In the genomic region with DNA sequence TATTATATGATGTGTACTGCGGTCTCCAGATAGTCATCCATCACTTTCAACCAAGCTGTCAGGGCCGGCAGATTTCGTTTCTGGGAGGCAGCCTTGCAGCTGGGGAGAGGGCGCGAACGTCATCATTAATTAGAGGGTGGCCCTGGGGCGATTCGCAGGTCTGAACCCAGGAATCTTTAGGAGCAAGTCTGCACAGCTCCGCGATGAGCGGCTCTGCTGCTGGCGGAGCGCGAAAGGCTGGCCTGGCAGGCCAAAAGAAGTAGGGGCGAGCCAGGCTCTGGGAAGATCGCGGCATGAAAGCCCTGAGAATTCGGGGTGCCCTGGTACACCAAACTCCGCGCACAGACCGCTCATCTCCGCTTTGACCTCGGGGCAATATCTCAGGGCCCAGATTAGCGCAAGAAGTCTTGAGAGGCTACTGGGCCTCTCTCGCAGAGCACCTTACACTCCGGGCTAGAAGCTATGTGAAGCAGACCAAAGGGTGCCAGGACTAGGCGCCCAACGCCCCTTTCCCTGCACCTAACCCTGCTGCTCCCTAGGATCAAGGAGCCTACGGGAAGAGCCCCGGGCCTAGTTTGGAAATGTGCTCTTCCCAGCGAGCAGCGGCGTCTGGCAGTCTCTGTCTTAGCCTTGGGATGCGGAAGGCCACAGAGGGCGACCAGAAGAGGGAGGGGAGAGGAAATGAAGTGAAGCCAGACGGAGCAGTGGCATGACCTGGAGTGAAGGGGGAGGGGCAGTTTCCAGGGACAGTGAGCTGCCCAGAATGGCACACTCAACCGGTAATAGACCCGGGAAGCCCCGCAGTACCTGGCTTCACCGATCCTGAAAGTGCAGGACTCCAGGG, we compare ENCODE assay signal across 8 mouse cellular contexts. TPM values are rescaled to one million over a fixed set of nuclear protein-coding genes. Genes with fewer than 3 reads are reported as not detected.
A peak's percentile ranks its signal among the peaks of the same experiment; 100 is the strongest.
DNase-seq lines count a peak whose midpoint lies in the region; ATAC-seq and TF ChIP-seq lines count a peak whose summit lies in the region.

No protein-coding gene starts in this region.

- H3K4me2 ChIP-seq in heart, embryonic 15.5 days: peak overlapping the region; percentile 72
- H3K4me2 ChIP-seq in neural tube, embryonic 15.5 days: peak overlapping the region; percentile 39

- no peaks in the 10 kb centered on the region for H3K36me3 ChIP-seq in liver, adult 2 months (ENCODE audit: control insufficient read depth, insufficient read depth, low read length)
- no peaks in the 10 kb centered on the region for H3K36me3 ChIP-seq in heart, embryonic 15.5 days
- H3K36me3 ChIP-seq in neural tube, embryonic 15.5 days: no peaks in the 10 kb centered on the region

- peak; percentile 49; the same call in 1 of the 2 replicates for ATAC-seq in heart, embryonic 15.5 days (replicated peaks; ENCODE audit: insufficient number of reproducible peaks, insufficient read depth, low FRiP score, low read depth)
- ATAC-seq in neural tube, embryonic 15.5 days (ENCODE audit: low FRiP score): no peak

- no peaks in the 10 kb centered on the region for H3K4me1 ChIP-seq in liver, adult 2 months (ENCODE audit: control insufficient read depth, insufficient read depth, low read length)
- peaks cover 57% of the 10 kb centered on the region for H3K4me1 ChIP-seq in heart, embryonic 15.5 days (replicated peaks)
- peaks cover 44% of the 10 kb centered on the region for H3K4me1 ChIP-seq in neural tube, embryonic 15.5 days

- TF ChIP-seq CTCF in liver, adult 2 months (IDR thresholded peaks at IDR 0.05; ENCODE audit: low read depth, low read length): no peak

- peaks cover 16% of the 10 kb centered on the region for H3K27me3 ChIP-seq in liver, adult 2 months (ENCODE audit: control insufficient read depth, insufficient read depth, low read length)
- H3K27me3 ChIP-seq in heart, embryonic 15.5 days: peaks cover 97% of the 10 kb centered on the region
- peaks cover 97% of the 10 kb centered on the region for H3K27me3 ChIP-seq in neural tube, embryonic 15.5 days (replicated peaks)

- no peak for DNase-seq in liver, adult 2 months (ENCODE audit: extremely low read depth, low read depth, low spot score)
- no peak for DNase-seq in liver
- peak; percentile 49 for DNase-seq in kidney, postnatal 14 days
- no peak for DNase-seq in urinary bladder, adult 18-20 months (ENCODE audit: low spot score in 2 of 2)
- no peak for DNase-seq in gastrocnemius, postnatal 36 days
- no peak for DNase-seq in left cerebral cortex, adult 8-10 months (ENCODE audit: low spot score in 2 of 2)

- H3K27ac ChIP-seq in liver, adult 2 months (replicated peaks; ENCODE audit: insufficient read depth, low read depth, low read length): no peak overlapping the region
- H3K27ac ChIP-seq in heart, embryonic 15.5 days: peak overlapping the region; percentile 89
- H3K27ac ChIP-seq in neural tube, embryonic 15.5 days (replicated peaks): no peak overlapping the region

- 0 out of 2 replicates have a peak overlapping the region, but pooled peaks have one; percentile 12 for H3K4me3 ChIP-seq in liver, adult 2 months (ENCODE audit: insufficient read depth, low read depth, low read length)
- H3K4me3 ChIP-seq in heart, embryonic 15.5 days: peak overlapping the region; percentile 60
- H3K4me3 ChIP-seq in neural tube, embryonic 15.5 days (replicated peaks): peak overlapping the region; percentile 7; the same call in 1 of the 2 replicates

- TF ChIP-seq POLR2A in liver, adult 2 months (IDR thresholded peaks at IDR 0.05; ENCODE audit: extremely low read depth, insufficient read depth, low read length): no peak

- no peaks in the 10 kb centered on the region for H3K79me2 ChIP-seq in liver, adult 2 months (ENCODE audit: control insufficient read depth, insufficient read depth, low read length)

- no peaks in the 10 kb centered on the region for H3K9me3 ChIP-seq in heart, embryonic 15.5 days (replicated peaks)
- no peaks in the 10 kb centered on the region for H3K9me3 ChIP-seq in neural tube, embryonic 15.5 days (replicated peaks)

- intact Hi-C loops in gastrocnemius, postnatal 36 days (cut with DNase I): no loop called here

- 5% methylated on average over 40 of the region's 40 CpGs for WGBS in liver, adult 2 months
- 1% methylated on average over 40 of the region's 40 CpGs for WGBS in heart, embryonic 15.5 days
- 1% methylated on average over 40 of the region's 40 CpGs for WGBS in neural tube, embryonic 15.5 days

- H3K9ac ChIP-seq in liver, adult 2 months (ENCODE audit: low read depth, low read length): peak overlapping the region; percentile 21; the same call in 1 of the 2 replicates
- peak overlapping the region; percentile 72 for H3K9ac ChIP-seq in heart, embryonic 15.5 days
- no peak overlapping the region for H3K9ac ChIP-seq in neural tube, embryonic 15.5 days (replicated peaks)

RNA-seq across cellular contexts. Expression of a gene that starts 3.1 kb away (rescaled TPM):
- total RNA-seq in liver, adult 2 months (2014; rRNA removed): not detected in 2 replicates
- polyA plus RNA-seq in liver, adult 2 months (2012; rRNA removed): not detected in 2 replicates
- 40.3 and 44.3 TPM in 2 replicates for polyA plus RNA-seq in heart, embryonic 15.5 days (2015; fragmentation: Nextera tagmentation; extraction: Ambion mirVana)
- 1.3 and 1.5 TPM in 2 replicates for polyA plus RNA-seq in neural tube, embryonic 15.5 days (2015; fragmentation: Nextera tagmentation; extraction: Ambion mirVana)
- not detected for total RNA-seq in gastrocnemius, postnatal 36 days (2021)
- not detected for total RNA-seq in left cerebral cortex, adult 8-10 months (2022)

Comparison
In these comparisons a context has a peak if more than half of its experiments do, and no peak if none do; other contexts are left out.
1. H3K4me3 ChIP-seq: peak in every context shown above with its lines; median percentile 60 in heart, embryonic 15.5 days; 12 in liver, adult 2 months; 7 in neural tube, embryonic 15.5 days.